Mouse (Mus musculus): ENCODE measurements at regions not wholly inside any gene's neighbourhood (a gene's known extent, or its start where the extent isn't known, plus 50 kb on each side); places are given as distances from the start of the nearest gene placed in this dataset.
A peak's percentile ranks its signal among the peaks of the same experiment; 100 is the strongest.

- DNase-seq (ENCODE audit: low read depth, low spot score), result no peak
Measured at GRCm38 (mm10) chr16:50709727-50710126, 118.8 kb upstream of the Ccdc54 start.

- no peak for DNase-seq (ENCODE audit: low read depth, low spot score)
Measured at GRCm38 (mm10) chr16:50707906-50708305, 117.0 kb upstream of the Ccdc54 start.

- peak; percentile 8 for DNase-seq (ENCODE audit: low read depth, low spot score)
Measured at GRCm38 (mm10) chr16:50705921-50706320, 115.0 kb upstream of the Ccdc54 start.

GRCm38 (mm10) chr16:50700811-50701517 is 110.0 kb upstream of the Ccdc54 start:
- DNase-seq (ENCODE audit: low read depth, low spot score), result no peak

GRCm38 (mm10) chr16:50700123-50700522 is 109.2 kb upstream of the Ccdc54 start:
- DNase-seq (ENCODE audit: low read depth, low spot score), result no peak

- no peak for DNase-seq (ENCODE audit: low read depth, low spot score)
Measured at GRCm38 (mm10) chr16:50697722-50698121, 106.8 kb upstream of the Ccdc54 start.

- no peak for DNase-seq (ENCODE audit: low read depth, low spot score)
Measured at GRCm38 (mm10) chr16:50696052-50696451, 105.1 kb upstream of the Ccdc54 start.

GRCm38 (mm10) chr16:50694045-50694444 is 103.1 kb upstream of the Ccdc54 start:
- DNase-seq (ENCODE audit: low read depth, low spot score), result no peak

GRCm38 (mm10) chr16:50690818-50691217 is 99.9 kb upstream of the Ccdc54 start:
- DNase-seq (ENCODE audit: low read depth, low spot score), result no peak

- peak; percentile 20 for DNase-seq (ENCODE audit: low read depth, low spot score)
Measured at GRCm38 (mm10) chr16:50689525-50689924, 98.6 kb upstream of the Ccdc54 start.

GRCm38 (mm10) chr16:50688818-50689506 is 98.0 kb upstream of the Ccdc54 start:
- DNase-seq (ENCODE audit: low read depth, low spot score), result peak; percentile 43

GRCm38 (mm10) chr16:50679698-50680097 is 88.7 kb upstream of the Ccdc54 start:
- DNase-seq (ENCODE audit: low read depth, low spot score), result no peak

GRCm38 (mm10) chr16:50673339-50673738 is 82.4 kb upstream of the Ccdc54 start:
- peak; percentile 51 for DNase-seq (ENCODE audit: low read depth, low spot score)

- DNase-seq (ENCODE audit: low read depth, low spot score), result peak; percentile 19
Measured at GRCm38 (mm10) chr16:50672713-50673112, 81.8 kb upstream of the Ccdc54 start.

- DNase-seq (ENCODE audit: low read depth, low spot score), result no peak
Measured at GRCm38 (mm10) chr16:50671170-50671569, 80.2 kb upstream of the Ccdc54 start.

GRCm38 (mm10) chr16:50664240-50664639 is 73.3 kb upstream of the Ccdc54 start:
- no peak for DNase-seq (ENCODE audit: low read depth, low spot score)

Data from brain, adult 2 months (tissue).